Mouse (Mus musculus) lung, embryonic 14.5 days (tissue): ENCODE measurements around the gene Ctsw. TPM values are rescaled to one million over a fixed set of nuclear protein-coding genes. Genes with fewer than 3 reads are reported as not detected.
A peak's percentile ranks its signal among the peaks of the same experiment; 100 is the strongest.

ENCODE experiments used
- ATAC-seq: fragments of 200-750 bp; cut with Nextera tagmentation; 2 replicates; pipeline ENCODE4 v1.8.0; 2017; ENCODE audit warnings: mild to moderate bottlenecking, moderate TSS enrichment, moderate library complexity; ENCODE audit not compliant: insufficient read depth
- DNase-seq: peaks from one replicate; pipeline ENCODE4 v3.0.0-alpha.2; 2015
- H3K27ac ChIP-seq: fragments of 300-500 bp; sonication (generic); 2 replicates; pipeline ENCODE4 v1.5.1; 2014; ENCODE audit warnings: low read depth, mild to moderate bottlenecking, moderate library complexity
- H3K27me3 ChIP-seq: fragments of 300-500 bp; sonication (generic); 2 replicates; pipeline ENCODE4 v1.6.1; 2014; ENCODE audit warnings: low read length, control low read depth; ENCODE audit not compliant: insufficient read depth
- H3K36me3 ChIP-seq: fragments of 300-500 bp; sonication (generic); 2 replicates; pipeline ENCODE4 v1.6.1; 2014; ENCODE audit warnings: control low read depth; ENCODE audit not compliant: insufficient read depth
- H3K4me1 ChIP-seq: fragments of 300-500 bp; sonication (generic); 2 replicates; pipeline ENCODE4 v1.6.1; 2014; ENCODE audit warnings: antibody characterized with exemption, control low read depth; ENCODE audit not compliant: insufficient read depth
- H3K4me2 ChIP-seq: fragments of 300-500 bp; sonication (generic); 2 replicates; pipeline ENCODE4 v1.6.1; 2014; ENCODE audit warnings: mild to moderate bottlenecking
- H3K4me3 ChIP-seq: fragments of 300-500 bp; sonication (generic); 2 replicates; pipeline ENCODE4 v1.5.1; 2014; ENCODE audit warnings: low read depth, low read length
- H3K9ac ChIP-seq: fragments of 300-500 bp; sonication (generic); 2 replicates; pipeline ENCODE4 v1.6.1; 2014
- H3K9me3 ChIP-seq: fragments of 300-500 bp; sonication (generic); 2 replicates; pipeline ENCODE4 v1.6.1; 2016; ENCODE audit warnings: low read depth, low read length, control low read depth
- CTCF ChIP-seq: IDR thresholded peaks from 2 replicates; pipeline ENCODE4 v1.5.1; 2016; ENCODE audit warnings: antibody characterized with exemption, low read depth
- WGBS: fragments of 180-500 bp; shearing (Covaris S2); extraction: QIAGEN DNeasy Blood & Tissue Kit; methylation state at CpG from one replicate; pipeline ENCODE4 v1.1.7; 2014; 5-methylcytosine and 5-hydroxymethylcytosine counted together
- polyA plus RNA-seq: library from polyadenylated mRNA; unstranded; fragments of >200 nt; fragmentation: Nextera tagmentation; extraction: Ambion mirVana; gene quantifications from 2 replicates; pipeline ENCODE4 v1.2.1, GENCODE M21; 2014

Ctsw gene
- polyA plus RNA-seq, 1 experiment from 2014 or later, result 1.8 TPM

- Histone ChIP-seq H3K27me3 (0 out of 2 replicates have a peak, but pooled peaks cover 4% of the 10 kb centered on the region), H3K27ac (peak overlapping the region; percentile 43; the same call in 1 of the 2 replicates), H3K4me3 (peak overlapping the region; percentile 84), H3K4me1 (peaks cover 4% of the 10 kb centered on the region), H3K36me3 (peaks cover 10% of the 10 kb centered on the region), H3K9ac (peak overlapping the region; percentile 78), H3K9me3 (no peaks in the 10 kb centered on the region), H3K4me2 (peak overlapping the region; percentile 99)
- no peak for TF ChIP-seq CTCF
- 54% methylated on average over 8 of the region's 8 CpGs for WGBS
- DNase-seq (peak; percentile 23), ATAC-seq (no peak)
Observed at GRCm38 (mm10) chr19:5455568-5455967, 12.7 kb downstream of the Ctsw start.

GRCm38 (mm10) chr19:5455037-5455436 lies 13.3 kb downstream of the Ctsw start:
- peaks cover 4% of the 10 kb centered on the region for H3K4me1 ChIP-seq
- no peak for TF ChIP-seq CTCF
- H3K27ac ChIP-seq, result no peak overlapping the region
- H3K27me3 ChIP-seq, result peaks cover 9% of the 10 kb centered on the region
- H3K4me3 ChIP-seq, result peak overlapping the region; percentile 84
- H3K4me2 ChIP-seq, result peak overlapping the region; percentile 99
- no peak for ATAC-seq
- peaks cover 10% of the 10 kb centered on the region for H3K36me3 ChIP-seq
- WGBS, result 76% methylated on average over 12 of the region's 12 CpGs
- peak overlapping the region; percentile 78; the same call in 1 of the 2 replicates for H3K9ac ChIP-seq
- DNase-seq, result no peak
- H3K9me3 ChIP-seq, result no peaks in the 10 kb centered on the region

- Histone ChIP-seq H3K27me3 (peaks cover 42% of the 10 kb centered on the region), H3K9me3 (no peaks in the 10 kb centered on the region), H3K27ac (no peak overlapping the region), H3K4me2 (no peak overlapping the region), H3K4me1 (peaks cover 4% of the 10 kb centered on the region; the same call in 1 of the 2 replicates), H3K4me3 (no peak overlapping the region), H3K9ac (no peak overlapping the region), H3K36me3 (peaks cover 10% of the 10 kb centered on the region)
- ATAC-seq (no peak), DNase-seq (no peak)
- WGBS, result 69% methylated on average over 6 of the region's 6 CpGs
- 0 out of 2 replicates have a peak, but pooled peaks have one; percentile 11 for TF ChIP-seq CTCF
Observed at GRCm38 (mm10) chr19:5451766-5452165, 16.5 kb downstream of the Ctsw start.

- TF ChIP-seq CTCF, result no peak
- ATAC-seq (no peak), DNase-seq (no peak)
- H3K4me2 ChIP-seq, result no peak overlapping the region
- H3K9me3 ChIP-seq, result no peaks in the 10 kb centered on the region
- no peak overlapping the region for H3K9ac ChIP-seq
- WGBS, result 82% methylated on average over 3 of the region's 3 CpGs
- H3K4me1 ChIP-seq, result no peaks in the 10 kb centered on the region
- no peak overlapping the region for H3K4me3 ChIP-seq
- H3K27me3 ChIP-seq, result peaks cover 45% of the 10 kb centered on the region
- H3K36me3 ChIP-seq, result peaks cover 8% of the 10 kb centered on the region
- H3K27ac ChIP-seq, result no peak overlapping the region
Observed at GRCm38 (mm10) chr19:5449673-5450072, 18.6 kb downstream of the Ctsw start.

DNA sequence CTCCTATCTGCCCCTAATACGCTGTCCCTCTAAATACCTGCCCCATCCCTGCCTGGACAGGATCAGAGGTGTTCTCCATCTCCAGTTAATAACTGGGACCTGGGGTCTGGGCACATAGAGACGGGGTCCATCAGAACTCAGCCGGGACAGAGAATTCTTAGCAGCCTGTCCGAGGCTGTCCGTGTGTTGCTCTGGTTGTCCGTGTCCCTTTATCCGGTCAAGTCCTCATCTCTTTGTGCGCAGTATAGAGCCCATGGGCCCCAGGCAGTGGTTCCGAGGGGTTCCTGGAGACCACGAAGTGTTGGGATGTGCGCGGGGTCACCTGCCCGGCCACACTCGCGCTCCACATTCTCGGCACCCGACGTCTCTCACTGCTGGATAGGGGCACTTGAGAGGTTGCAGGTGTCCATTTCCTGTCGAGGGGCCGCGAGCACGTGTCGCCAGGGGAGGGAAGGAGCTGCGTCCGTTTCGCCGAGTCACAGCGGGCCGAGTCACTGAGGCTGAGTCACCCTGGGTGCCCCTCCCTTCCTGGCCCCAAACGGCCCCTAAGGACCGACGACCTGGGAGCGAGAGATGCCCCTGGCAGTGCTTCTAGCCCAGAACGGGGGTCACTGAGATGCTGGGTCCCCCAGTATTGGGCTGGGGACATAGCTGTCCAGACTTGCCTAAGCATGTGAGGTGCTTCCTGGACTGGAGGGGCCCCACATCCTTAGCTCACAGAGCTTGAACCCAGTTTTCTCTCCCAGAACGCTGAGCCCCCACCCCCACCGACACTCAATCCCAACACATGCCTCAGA lies 19.8 kb downstream of the Ctsw start:
- WGBS, result 4% methylated on average over 36 of the region's 36 CpGs
- H3K4me1 ChIP-seq, result no peaks in the 10 kb centered on the region

GRCm38 (mm10) chr19:5447515-5448353 lies 20.6 kb downstream of the Ctsw start, which contains the start of gene Fosl1:
Gene Fosl1 (plus strand): TSS chr19:5447547.
- Histone ChIP-seq H3K36me3 (no peaks in the 10 kb centered on the region), H3K9ac (peak within 1 kb of the TSS; percentile 40), H3K4me2 (peak within 1 kb of the TSS; percentile 96), H3K27ac (no peak within 1 kb of the TSS), H3K9me3 (no peaks in the 10 kb centered on the region), H3K4me1 (no peaks in the 10 kb centered on the region), H3K27me3 (peaks cover 45% of the 10 kb centered on the region), H3K4me3 (peak within 1 kb of the TSS; percentile 54)
- no peak for TF ChIP-seq CTCF
- DNase-seq (peak; percentile 80), ATAC-seq (peak; percentile 50)
- under 1% methylated on average over 70 of the region's 70 CpGs for WGBS

More for the DNA sequence above, 19.8 kb downstream of the Ctsw start:
- H3K27me3 ChIP-seq, result peaks cover 45% of the 10 kb centered on the region
- H3K4me3 ChIP-seq, result peak overlapping the region; percentile 54
- DNase-seq (peak; percentile 40), ATAC-seq (0 out of 2 replicates have a peak, but pooled peaks have one; percentile 18)
- no peak overlapping the region for H3K9ac ChIP-seq
- H3K27ac ChIP-seq, result no peak overlapping the region
- H3K4me2 ChIP-seq, result peak overlapping the region; percentile 96
- peaks cover under 1% of the 10 kb centered on the region; the same call in 1 of the 2 replicates for H3K36me3 ChIP-seq
- TF ChIP-seq CTCF, result no peak
- H3K9me3 ChIP-seq, result no peaks in the 10 kb centered on the region
